Mouse (Mus musculus) stomach, postnatal 0 days (tissue): Measurements from ENCODE around the gene Esrrg. TPM values are rescaled to one million over a fixed set of nuclear protein-coding genes. Genes with fewer than 3 reads are reported as not detected.

ENCODE experiments used
- ATAC-seq: fragments of 200-750 bp; cut with Nextera tagmentation; 2 replicates; pipeline ENCODE4 v1.8.0; 2017; ENCODE audit not compliant: low FRiP score, low TSS enrichment
- DNase-seq: peaks from one replicate; pipeline ENCODE4 v3.0.0-alpha.2; 2016; ENCODE audit warnings: low spot score
- H3K27ac ChIP-seq: fragments of 300-500 bp; sonication (generic); replicated peaks from 2 replicates; pipeline ENCODE4 v1.5.1; 2014; ENCODE audit warnings: mild to moderate bottlenecking, control low read depth
- H3K27me3 ChIP-seq: fragments of 300-500 bp; sonication (generic); 2 replicates; pipeline ENCODE4 v1.6.1; 2014; ENCODE audit warnings: low read length; ENCODE audit not compliant: control insufficient read depth, insufficient read depth
- H3K36me3 ChIP-seq: fragments of 300-500 bp; sonication (generic); 2 replicates; pipeline ENCODE4 v1.6.1; 2014; ENCODE audit warnings: low read length, mixed read lengths; ENCODE audit not compliant: control insufficient read depth, insufficient read depth
- H3K4me1 ChIP-seq: fragments of 300-500 bp; sonication (generic); replicated peaks from 2 replicates; pipeline ENCODE4 v1.6.1; 2014; ENCODE audit warnings: antibody characterized with exemption; ENCODE audit not compliant: control insufficient read depth, insufficient read depth
- H3K4me2 ChIP-seq: fragments of 300-500 bp; sonication (generic); replicated peaks from 2 replicates; pipeline ENCODE4 v1.6.1; 2014; ENCODE audit warnings: low read depth, mild to moderate bottlenecking, control low read depth, moderate library complexity
- H3K4me3 ChIP-seq: fragments of 300-500 bp; sonication (generic); 2 replicates; pipeline ENCODE4 v1.5.1; 2014; ENCODE audit warnings: low read depth, low read length, control low read depth
- H3K9ac ChIP-seq: fragments of 300-500 bp; sonication (generic); 2 replicates; pipeline ENCODE4 v1.6.1; 2014; ENCODE audit warnings: mild to moderate bottlenecking, low read length, control low read depth, mixed read lengths
- H3K9me3 ChIP-seq: fragments of 300-500 bp; sonication (generic); 2 replicates; pipeline ENCODE4 v1.6.1; 2016; ENCODE audit warnings: low read length; ENCODE audit not compliant: control insufficient read depth
- CTCF ChIP-seq: IDR thresholded peaks from 2 replicates; pipeline ENCODE4 v1.5.1; 2016; ENCODE audit warnings: antibody characterized with exemption, low read depth, mild to moderate bottlenecking, moderate library complexity
- EP300 ChIP-seq: optimal IDR thresholded peaks from 2 replicates; pipeline ENCODE3; 2016; ENCODE audit warnings: antibody characterized with exemption
- WGBS: fragments of 180-500 bp; shearing (Covaris S2); extraction: QIAGEN DNeasy Blood & Tissue Kit; methylation state at CpG from one replicate; pipeline ENCODE4 v1.1.7; 2014; 5-methylcytosine and 5-hydroxymethylcytosine counted together
- polyA plus RNA-seq: library from polyadenylated mRNA; unstranded; fragments of >200 nt; fragmentation: Nextera tagmentation; extraction: Ambion mirVana; gene quantifications from 2 replicates; pipeline ENCODE4 v1.2.1, GENCODE M21; 2015

Esrrg gene
- polyA plus RNA-seq, 1 experiment from 2014 or later: 7.4 TPM

DNA sequence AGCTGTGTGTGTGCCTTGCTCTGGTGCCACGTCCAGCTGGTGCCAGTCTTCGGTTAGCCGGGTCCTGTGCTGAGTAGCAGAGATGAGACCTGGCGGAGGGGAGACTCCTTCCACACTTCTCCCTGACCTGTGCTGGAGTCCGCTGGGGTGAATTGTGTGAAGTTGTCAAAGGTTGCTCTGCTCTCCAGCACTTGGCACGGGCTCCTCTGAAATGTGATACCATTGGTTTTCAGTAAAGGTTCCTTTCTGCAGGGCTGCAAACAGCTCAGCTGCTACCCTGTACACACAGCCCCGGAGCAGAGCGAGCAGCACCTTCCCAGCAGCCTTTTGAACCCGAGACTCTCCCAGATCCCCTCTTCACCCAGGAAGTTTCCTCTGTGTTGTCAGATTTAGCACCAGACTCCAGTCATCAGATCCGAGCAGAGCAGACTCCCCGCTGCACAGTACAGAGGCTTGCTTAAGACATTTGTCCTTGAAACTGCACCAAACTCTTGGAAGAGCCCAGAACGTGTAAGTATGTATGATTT, 53.6 kb downstream of the Esrrg start:
- peak overlapping the region; percentile 39 for H3K4me2 ChIP-seq
- TF ChIP-seq CTCF (no peak), EP300 (no peak)
- H3K36me3 ChIP-seq: no peaks in the 10 kb centered on the region
- H3K27me3 ChIP-seq: no peaks in the 10 kb centered on the region
- H3K9me3 ChIP-seq: no peaks in the 10 kb centered on the region
- DNase-seq: peak; percentile 37
- WGBS: 28% methylated on average over 12 of the region's 12 CpGs
- 0 out of 2 replicates have a peak, but pooled peaks have one; percentile 42 for ATAC-seq
- H3K4me3 ChIP-seq: peak overlapping the region; percentile 6; the same call in 1 of the 2 replicates
- no peak overlapping the region for H3K9ac ChIP-seq
- H3K4me1 ChIP-seq: no peaks in the 10 kb centered on the region
- H3K27ac ChIP-seq: no peak overlapping the region

DNA sequence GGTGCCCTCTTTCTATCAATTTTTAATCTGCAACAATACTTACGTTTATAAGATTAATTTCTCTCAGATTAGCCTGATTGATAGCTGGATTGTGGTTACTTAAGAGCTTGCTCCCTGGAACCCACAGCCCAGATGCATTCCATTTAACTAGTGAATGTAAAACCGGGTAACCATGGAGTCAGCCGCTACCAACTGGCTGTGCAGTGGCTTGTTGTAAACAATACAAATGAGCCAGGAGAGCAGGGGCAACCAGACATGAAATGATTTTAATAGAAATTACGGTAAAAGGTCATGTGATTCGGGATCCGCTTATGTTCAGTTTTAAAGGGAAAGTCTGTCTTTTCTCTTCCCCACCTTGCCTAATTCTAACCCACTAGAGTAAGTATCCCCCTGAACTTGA, 54.8 kb downstream of the Esrrg start:
- ATAC-seq: no peak
- Histone ChIP-seq H3K27ac (no peak overlapping the region), H3K4me1 (no peaks in the 10 kb centered on the region), H3K4me3 (no peak overlapping the region), H3K4me2 (no peak overlapping the region), H3K9ac (no peak overlapping the region), H3K9me3 (no peaks in the 10 kb centered on the region), H3K36me3 (no peaks in the 10 kb centered on the region), H3K27me3 (no peaks in the 10 kb centered on the region)
- WGBS: 52% methylated on average over 6 of the region's 6 CpGs
- TF ChIP-seq CTCF: no peak
- TF ChIP-seq EP300: no peak
- no peak for DNase-seq

DNA sequence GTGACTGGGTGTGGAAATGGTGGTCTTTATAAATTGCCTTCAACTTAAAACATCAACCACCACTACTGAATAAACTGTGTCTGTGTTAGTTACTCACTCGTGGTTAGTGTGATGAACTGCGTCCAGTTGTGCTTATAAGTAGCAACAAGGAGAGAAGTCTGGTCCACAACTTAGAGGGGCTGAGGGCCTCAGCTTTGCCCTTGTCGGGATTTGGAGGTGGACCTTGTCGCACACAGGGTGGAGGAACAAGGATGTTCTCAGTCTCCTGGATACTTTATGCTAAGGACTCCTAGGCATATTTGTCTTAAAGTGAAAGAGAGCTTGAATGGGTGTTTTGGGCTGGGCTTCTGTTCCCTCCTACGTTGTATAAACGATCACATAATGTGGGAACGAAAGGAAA, 55.7 kb downstream of the Esrrg start:
- 73% methylated on average over 7 of the region's 7 CpGs for WGBS
- DNase-seq: no peak
- ATAC-seq: no peak
- H3K36me3 ChIP-seq: no peaks in the 10 kb centered on the region
- no peak overlapping the region for H3K4me2 ChIP-seq
- no peaks in the 10 kb centered on the region for H3K27me3 ChIP-seq
- no peak overlapping the region for H3K9ac ChIP-seq
- H3K9me3 ChIP-seq: no peaks in the 10 kb centered on the region
- no peak overlapping the region for H3K27ac ChIP-seq
- no peaks in the 10 kb centered on the region for H3K4me1 ChIP-seq
- H3K4me3 ChIP-seq: no peak overlapping the region
- TF ChIP-seq EP300 (no peak), CTCF (no peak)

DNA sequence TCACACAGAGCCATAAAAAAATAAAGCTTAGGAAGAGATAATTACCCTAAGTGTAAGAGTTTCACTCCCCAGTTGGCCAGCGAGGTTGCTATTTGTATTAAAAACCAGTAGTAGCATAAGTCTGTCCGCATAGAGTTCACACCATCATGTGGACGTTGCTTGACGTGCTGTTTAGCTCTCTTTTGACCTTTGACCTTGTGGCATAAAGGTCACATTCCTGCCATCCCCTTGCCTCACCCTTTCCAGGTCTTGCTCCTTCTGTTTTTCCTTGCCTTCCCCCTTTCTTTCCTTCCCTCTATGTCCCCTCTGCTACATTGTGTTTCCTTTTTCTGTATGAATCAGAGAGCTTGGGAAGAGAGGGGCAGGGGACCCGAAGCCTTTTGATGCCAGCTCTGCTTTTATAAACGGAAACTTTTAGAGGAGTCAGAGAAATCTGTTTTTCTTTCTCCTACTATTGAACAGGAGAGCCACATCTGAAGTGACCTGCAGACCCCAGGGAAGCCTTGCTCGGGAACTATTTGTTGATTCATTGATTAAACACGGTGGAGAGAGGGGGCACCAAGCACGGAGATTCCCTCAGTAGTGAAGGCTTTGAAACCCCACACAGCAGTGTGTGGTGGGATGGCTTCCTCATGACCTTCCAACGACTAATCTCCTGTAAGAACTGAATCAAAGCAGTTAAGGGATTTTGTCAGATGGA, 57.5 kb downstream of the Esrrg start:
- Histone ChIP-seq H3K27me3 (no peaks in the 10 kb centered on the region), H3K27ac (no peak overlapping the region)
- DNase-seq: no peak

DNA sequence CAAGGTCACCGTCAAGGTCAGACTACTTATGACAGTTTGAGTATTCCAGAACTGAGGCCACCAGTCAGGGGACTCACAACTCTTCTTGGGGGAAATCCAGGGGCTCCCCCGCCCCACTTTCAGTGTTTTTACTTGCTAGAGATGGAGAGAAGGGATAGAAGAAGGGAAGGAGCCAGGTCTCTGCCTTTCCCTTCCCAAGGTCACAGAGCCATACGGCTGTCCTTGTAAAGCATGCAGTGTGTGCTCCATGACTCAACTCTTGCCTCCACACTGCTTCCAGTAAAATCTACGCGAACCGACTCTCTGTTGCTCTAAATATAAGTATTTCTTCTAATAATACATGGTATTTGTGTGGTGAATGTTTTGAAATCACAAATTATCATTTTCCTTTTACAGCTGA, 61.2 kb downstream of the Esrrg start:
- Histone ChIP-seq H3K27me3 (no peaks in the 10 kb centered on the region), H3K36me3 (no peaks in the 10 kb centered on the region), H3K27ac (no peak overlapping the region), H3K4me2 (no peak overlapping the region), H3K9me3 (no peaks in the 10 kb centered on the region), H3K9ac (no peak overlapping the region), H3K4me3 (no peak overlapping the region), H3K4me1 (no peaks in the 10 kb centered on the region)
- no peak for DNase-seq
- no peak for TF ChIP-seq CTCF
- TF ChIP-seq EP300: no peak
- ATAC-seq: no peak
- 92% methylated on average over 6 of the region's 6 CpGs for WGBS

More for the DNA sequence above, 57.5 kb downstream of the Esrrg start:
- WGBS: 28% methylated on average over 10 of the region's 10 CpGs
- no peak overlapping the region for H3K9ac ChIP-seq
- no peaks in the 10 kb centered on the region for H3K4me1 ChIP-seq
- no peak for ATAC-seq
- no peaks in the 10 kb centered on the region for H3K9me3 ChIP-seq
- H3K4me2 ChIP-seq: no peak overlapping the region
- TF ChIP-seq CTCF (no peak), EP300 (no peak)
- no peak overlapping the region for H3K4me3 ChIP-seq
- no peaks in the 10 kb centered on the region for H3K36me3 ChIP-seq

DNA sequence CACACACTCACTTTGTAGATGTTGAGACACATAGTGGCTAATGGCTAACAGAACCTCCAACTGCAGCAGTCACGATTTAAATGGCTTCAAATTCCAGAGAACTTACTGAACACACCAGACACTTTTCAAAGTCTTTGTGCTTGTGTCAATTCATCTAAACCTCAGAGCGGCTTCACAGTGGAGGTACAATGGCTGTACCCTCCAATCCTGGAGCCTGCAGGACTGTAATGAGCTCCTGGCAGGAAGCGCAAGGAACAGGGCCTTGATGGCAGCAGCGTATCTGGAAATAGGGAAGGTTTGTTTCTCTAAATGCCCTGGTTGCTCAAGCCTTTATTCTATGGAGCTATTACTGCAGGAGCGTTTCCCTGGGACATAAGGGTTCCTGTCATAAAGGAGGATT, 63.9 kb downstream of the Esrrg start:
- no peak overlapping the region for H3K27ac ChIP-seq
- ATAC-seq (no peak), DNase-seq (no peak)
- no peaks in the 10 kb centered on the region for H3K4me1 ChIP-seq
- no peak overlapping the region for H3K4me3 ChIP-seq
- H3K27me3 ChIP-seq: no peaks in the 10 kb centered on the region
- TF ChIP-seq EP300 (no peak), CTCF (no peak)
- no peaks in the 10 kb centered on the region for H3K9me3 ChIP-seq
- 79% methylated on average over 5 of the region's 5 CpGs for WGBS
- H3K4me2 ChIP-seq: no peak overlapping the region
- no peak overlapping the region for H3K9ac ChIP-seq
- H3K36me3 ChIP-seq: no peaks in the 10 kb centered on the region
